Mouse (Mus musculus): ENCODE results near the gene Dnph1. TPM values are rescaled to one million over a fixed set of nuclear protein-coding genes. Genes with fewer than 3 reads are reported as not detected.
"Not testable (repeated sequence)": the region's sequence is repeated elsewhere in the genome, so short reads cannot be mapped to it uniquely, and the experiment has no call there.

Gene Dnph1
- polyA plus RNA-seq, 1 experiment from 2014 or later, result 98.4 TPM

DNA sequence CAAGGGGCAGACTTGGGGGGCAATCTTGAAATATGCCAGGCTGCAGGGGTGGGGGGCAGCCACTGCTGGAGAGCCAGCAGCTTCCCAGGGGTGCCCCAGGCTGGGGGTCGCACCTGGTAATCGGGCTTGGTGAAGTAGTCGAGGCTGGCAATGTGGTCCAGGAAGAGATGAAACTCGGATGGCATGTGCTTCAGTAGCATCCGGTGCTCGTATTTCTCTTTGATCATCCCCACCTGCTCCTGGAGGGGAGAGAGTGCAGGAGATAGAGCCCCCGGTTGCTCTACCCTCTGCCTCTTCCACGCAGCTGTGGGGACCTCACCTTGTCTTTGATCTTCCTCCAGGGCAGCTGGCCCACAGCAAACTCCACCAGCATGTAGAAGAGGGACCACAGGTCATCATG is 19.9 kb upstream of the Dnph1 start:
- H3K27me3 ChIP-seq (ENCODE audit: low read depth, poor library complexity, severe bottlenecking), result no peaks in the 10 kb centered on the region
- no peak overlapping the region for H3K27ac ChIP-seq (replicated peaks)
- H3K4me1 ChIP-seq, result peaks cover 11% of the 10 kb centered on the region
- no peak for DNase-seq (ENCODE audit: low spot score)
- WGBS, result 87% methylated on average over 8 of the region's 8 CpGs
- H3K4me3 ChIP-seq, result no peak overlapping the region
- H3K36me3 ChIP-seq, result peaks cover 74% of the 10 kb centered on the region
- H3K9me3 ChIP-seq (replicated peaks), result no peaks in the 10 kb centered on the region

DNA sequence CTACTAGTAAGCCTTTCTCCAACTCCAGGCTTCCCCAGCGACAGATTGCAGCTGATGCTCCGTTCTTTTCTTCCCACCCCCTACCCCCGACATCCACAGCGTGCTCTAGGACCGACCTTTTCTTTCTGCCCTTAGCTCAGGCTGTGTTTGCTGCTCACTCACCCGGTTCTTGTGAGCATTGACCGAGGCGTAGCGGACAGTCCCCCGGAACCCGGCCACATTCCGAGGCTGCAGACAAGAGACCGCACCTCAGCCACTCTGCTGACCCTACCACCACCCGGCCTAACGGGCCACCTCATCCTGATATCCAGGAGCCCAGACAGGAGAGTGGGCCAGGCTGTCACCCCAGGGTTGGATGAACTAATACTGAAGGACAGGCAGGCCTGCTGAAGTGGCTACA is 19.2 kb upstream of the Dnph1 start:
- no peak overlapping the region for H3K27ac ChIP-seq (replicated peaks)
- H3K27me3 ChIP-seq (ENCODE audit: low read depth, poor library complexity, severe bottlenecking), result no peaks in the 10 kb centered on the region
- H3K4me1 ChIP-seq, result peaks cover 11% of the 10 kb centered on the region
- H3K36me3 ChIP-seq, result peaks cover 70% of the 10 kb centered on the region
- 83% methylated on average over 15 of the region's 15 CpGs for WGBS
- no peaks in the 10 kb centered on the region for H3K9me3 ChIP-seq (replicated peaks)
- DNase-seq (ENCODE audit: low spot score), result no peak
- H3K4me3 ChIP-seq, result no peak overlapping the region

DNA sequence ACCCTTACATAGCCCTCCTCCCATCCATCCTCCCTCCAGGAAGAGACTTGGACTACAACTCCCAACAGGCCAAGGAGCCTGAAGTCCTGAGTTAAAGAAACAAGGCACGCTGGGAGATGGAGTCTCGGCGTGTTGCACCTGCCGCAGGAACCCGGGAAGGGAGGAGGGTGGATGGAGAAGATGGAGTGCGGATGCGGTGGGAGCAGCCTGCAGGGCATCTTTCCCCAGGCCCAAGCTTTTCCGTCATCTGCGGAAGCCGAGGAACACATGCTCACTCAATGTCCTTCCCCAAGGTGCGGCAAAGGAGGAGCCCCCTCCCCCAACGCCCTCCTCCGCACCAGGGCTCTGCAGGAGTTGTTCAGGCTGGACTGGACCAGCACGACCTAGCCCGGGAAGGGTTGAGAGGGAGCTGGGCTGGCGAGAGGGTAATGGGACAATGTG is 12.9 kb upstream of the Dnph1 start:
- peaks cover 17% of the 10 kb centered on the region for H3K36me3 ChIP-seq
- peak; percentile 63 for DNase-seq (ENCODE audit: low spot score)
- under 1% methylated on average over 16 of the region's 16 CpGs for WGBS
- H3K27ac ChIP-seq (replicated peaks), result peak overlapping the region; percentile 78
- H3K27me3 ChIP-seq (ENCODE audit: low read depth, poor library complexity, severe bottlenecking), result peaks cover 58% of the 10 kb centered on the region
- H3K4me3 ChIP-seq, result peak overlapping the region; percentile 60
- H3K9me3 ChIP-seq (replicated peaks), result no peaks in the 10 kb centered on the region
- H3K4me1 ChIP-seq, result peaks cover 41% of the 10 kb centered on the region

DNA sequence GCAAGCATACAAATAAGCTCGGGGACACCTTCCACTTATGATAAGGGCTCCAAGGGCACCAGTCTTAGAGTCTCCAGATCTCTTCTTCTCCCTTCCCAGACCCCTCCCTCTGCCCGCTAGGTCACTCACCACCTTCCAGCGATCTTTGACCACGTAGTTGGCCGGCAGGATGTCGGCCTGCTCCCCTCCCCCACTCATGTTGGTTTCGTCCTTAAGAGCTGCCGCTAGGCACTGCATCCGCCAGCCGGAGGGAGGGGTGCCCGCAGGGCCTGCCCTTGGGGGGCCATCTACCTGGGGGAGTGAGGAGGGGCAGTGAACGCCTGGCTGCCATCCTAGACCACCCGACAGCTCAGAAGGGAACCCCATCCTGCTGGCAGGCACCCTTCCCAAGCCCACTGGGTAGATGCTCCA is 12.5 kb upstream of the Dnph1 start:
- no peaks in the 10 kb centered on the region for H3K9me3 ChIP-seq (replicated peaks)
- H3K36me3 ChIP-seq, result peaks cover 13% of the 10 kb centered on the region
- H3K4me1 ChIP-seq, result peaks cover 41% of the 10 kb centered on the region
- DNase-seq (ENCODE audit: low spot score), result peak; percentile 32
- WGBS, result 5% methylated on average over 13 of the region's 13 CpGs
- peaks cover 63% of the 10 kb centered on the region for H3K27me3 ChIP-seq (ENCODE audit: low read depth, poor library complexity, severe bottlenecking)
- peak overlapping the region; percentile 60 for H3K4me3 ChIP-seq
- peak overlapping the region; percentile 78 for H3K27ac ChIP-seq (replicated peaks)

DNA sequence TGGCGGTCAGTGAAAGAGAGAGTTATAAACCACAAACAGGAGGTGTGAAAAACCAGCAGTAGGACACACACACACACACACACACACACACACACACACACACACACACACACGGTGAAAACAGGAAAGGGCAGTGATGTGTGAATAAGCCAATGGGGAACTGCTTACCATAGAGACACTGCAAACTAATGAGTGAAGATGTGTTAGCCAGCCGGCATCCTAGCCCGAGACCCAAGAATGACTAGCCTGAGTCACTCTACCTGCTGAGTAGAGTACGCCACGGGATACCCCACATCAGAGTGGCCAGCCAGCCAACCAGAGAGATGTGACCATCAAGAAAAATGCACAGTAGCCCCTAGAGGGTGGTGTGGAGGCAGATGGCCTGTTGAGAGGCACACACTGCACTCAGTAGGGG is 12.0 kb upstream of the Dnph1 start:
- peaks cover 67% of the 10 kb centered on the region for H3K27me3 ChIP-seq (ENCODE audit: low read depth, poor library complexity, severe bottlenecking)
- no peaks in the 10 kb centered on the region for H3K9me3 ChIP-seq (replicated peaks)
- peaks cover 41% of the 10 kb centered on the region for H3K4me1 ChIP-seq
- peaks cover 10% of the 10 kb centered on the region for H3K36me3 ChIP-seq
- 13% methylated on average over 6 of the region's 6 CpGs for WGBS
- peak overlapping the region; percentile 60 for H3K4me3 ChIP-seq
- peak overlapping the region; percentile 78 for H3K27ac ChIP-seq (replicated peaks)
- DNase-seq (ENCODE audit: low spot score), result peak; percentile 27

DNA sequence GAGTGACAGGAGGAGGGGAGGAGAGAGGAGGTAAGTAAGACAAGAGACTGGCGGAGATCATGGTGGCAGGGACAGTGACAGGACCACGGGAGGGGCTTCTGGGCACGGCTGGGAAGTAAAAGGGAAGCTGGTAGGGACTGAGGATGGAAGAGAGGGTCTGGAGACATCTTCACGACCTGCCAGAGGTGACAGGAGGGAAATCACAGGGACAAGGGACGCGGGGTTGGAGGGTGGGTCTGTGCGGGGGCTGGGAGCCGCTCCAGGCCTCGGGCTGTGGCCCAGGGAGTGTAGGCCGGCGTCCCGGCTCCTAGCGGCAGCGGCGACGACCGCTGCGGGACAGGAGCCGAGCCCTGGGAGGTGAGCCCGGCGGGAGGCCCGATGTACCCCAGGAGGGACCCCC is 9.5 kb upstream of the Dnph1 start:
- DNase-seq (ENCODE audit: low spot score), result peak; percentile 35
- Histone ChIP-seq H3K27ac (replicated peaks) (peak overlapping the region; percentile 83), H3K4me1 (peaks cover 41% of the 10 kb centered on the region), H3K36me3 (no peaks in the 10 kb centered on the region), H3K27me3 (ENCODE audit: low read depth, poor library complexity, severe bottlenecking) (peaks cover 74% of the 10 kb centered on the region), H3K4me3 (peak overlapping the region; percentile 83), H3K9me3 (replicated peaks) (no peaks in the 10 kb centered on the region)
- 2% methylated on average over 20 of the region's 22 CpGs for WGBS

DNA sequence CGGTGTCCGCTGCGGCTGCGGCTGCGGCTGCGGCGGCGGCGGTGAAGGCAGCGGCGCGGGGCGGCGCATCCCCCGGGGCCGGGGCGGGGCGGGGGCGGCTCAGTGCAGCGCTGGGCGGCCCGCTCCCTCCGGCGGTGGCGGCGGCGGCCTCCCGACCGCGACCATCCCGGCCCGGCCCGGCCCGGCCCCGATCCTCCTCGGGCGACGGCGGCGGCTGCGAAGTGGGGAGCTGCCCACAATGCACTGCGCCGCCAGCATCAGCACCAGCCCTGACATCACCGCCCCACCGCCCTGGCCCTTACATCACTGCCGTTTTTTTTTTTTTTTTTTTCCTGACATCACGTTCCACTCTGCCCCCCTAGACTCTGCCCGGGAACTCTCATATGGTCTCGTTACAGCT is 9.1 kb upstream of the Dnph1 start, which contains the start of gene Ttbk1:
Ttbk1 (minus strand) TSS at position 245 of the 400 bp plus-strand sequence.
- WGBS, result 6% methylated on average over 38 of the region's 49 CpGs
- peak; percentile 48 for DNase-seq (ENCODE audit: low spot score)
- Histone ChIP-seq H3K4me3 (peak within 1 kb of the TSS; percentile 83), H3K9me3 (replicated peaks) (no peaks in the 10 kb centered on the region), H3K27ac (replicated peaks) (peak within 1 kb of the TSS; percentile 83), H3K27me3 (ENCODE audit: low read depth, poor library complexity, severe bottlenecking) (peaks cover 75% of the 10 kb centered on the region), H3K4me1 (peaks cover 41% of the 10 kb centered on the region), H3K36me3 (no peaks in the 10 kb centered on the region)

DNA sequence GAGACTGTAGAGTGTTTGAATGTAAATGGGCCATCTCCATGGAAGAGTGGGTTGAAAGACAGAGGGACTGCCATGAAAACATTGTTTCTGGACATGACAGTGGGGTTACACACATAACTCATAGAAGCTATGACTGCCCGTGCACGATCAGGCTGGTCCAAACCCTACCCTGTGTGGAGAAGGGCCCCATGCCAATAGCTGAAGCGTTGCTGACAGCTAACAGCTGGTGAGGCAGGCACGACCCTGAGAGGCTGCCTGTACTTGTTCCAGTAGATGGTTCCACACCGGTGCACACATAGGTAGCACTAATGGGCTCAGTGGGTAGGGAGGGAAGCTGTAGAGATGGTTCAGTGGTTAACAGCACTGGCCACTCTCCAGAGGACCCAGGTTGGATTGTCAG is 1.0 kb upstream of the Dnph1 start:
- 85% methylated on average over 5 of the region's 5 CpGs for WGBS

DNA sequence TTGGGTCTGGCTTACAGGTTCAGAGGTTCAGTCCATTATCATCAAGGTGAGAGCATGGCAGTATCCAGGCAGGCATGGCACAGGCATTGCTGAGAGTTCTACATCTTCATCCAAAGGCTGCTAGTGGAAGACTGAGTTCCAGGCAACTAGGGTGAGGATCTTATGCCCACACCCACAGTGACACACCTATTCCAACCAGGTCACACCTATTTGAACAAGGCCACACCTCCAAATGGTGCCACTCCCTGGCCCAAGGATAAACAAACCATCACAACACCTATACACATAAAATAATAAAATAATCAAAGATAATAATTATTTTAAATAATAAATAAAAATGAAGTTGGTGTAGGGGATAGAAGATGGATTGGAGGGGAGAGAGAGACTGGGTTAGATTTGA is 430 bp upstream of the Dnph1 start:
- Histone ChIP-seq H3K27me3 (ENCODE audit: low read depth, poor library complexity, severe bottlenecking) (peaks cover 26% of the 10 kb centered on the region), H3K4me3 (peak overlapping the region; percentile 80; the same call in 1 of the 2 replicates), H3K36me3 (peaks cover 32% of the 10 kb centered on the region), H3K4me1 (peaks cover 23% of the 10 kb centered on the region)
- not testable (repeated sequence) for H3K27ac ChIP-seq (replicated peaks); DNase-seq (ENCODE audit: low spot score); H3K9me3 ChIP-seq (replicated peaks)

More for the DNA sequence above, 1.0 kb upstream of the Dnph1 start:
- Histone ChIP-seq H3K27ac (replicated peaks) (no peak overlapping the region), H3K9me3 (replicated peaks) (no peaks in the 10 kb centered on the region), H3K36me3 (peaks cover 26% of the 10 kb centered on the region), H3K27me3 (ENCODE audit: low read depth, poor library complexity, severe bottlenecking) (peaks cover 26% of the 10 kb centered on the region), H3K4me1 (peaks cover 23% of the 10 kb centered on the region), H3K4me3 (no peak overlapping the region)
- DNase-seq (ENCODE audit: low spot score), result no peak

DNA sequence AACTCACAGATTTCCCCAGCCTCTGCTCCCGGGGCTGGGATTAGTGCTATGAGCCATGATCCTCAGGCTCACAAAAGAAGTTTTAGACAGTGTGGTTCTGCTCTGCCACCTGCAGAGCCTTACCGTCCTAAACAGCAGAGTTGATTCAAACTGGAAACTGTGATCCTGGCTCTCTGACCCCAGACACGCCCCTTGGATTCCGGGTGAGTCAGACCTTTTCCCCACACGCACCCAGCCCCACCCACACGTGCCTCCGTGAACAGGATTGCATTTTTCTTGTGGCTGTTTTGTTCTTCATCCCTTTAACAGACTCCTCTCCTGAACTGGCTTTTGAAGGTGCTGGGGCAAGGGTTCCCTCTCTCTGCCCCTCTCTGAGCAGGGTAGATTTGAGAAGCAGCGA is 1.4 kb downstream of the Dnph1 start:
- Histone ChIP-seq H3K36me3 (peaks cover 46% of the 10 kb centered on the region), H3K27ac (replicated peaks) (no peak overlapping the region), H3K4me3 (peak overlapping the region; percentile 80; the same call in 1 of the 2 replicates), H3K27me3 (ENCODE audit: low read depth, poor library complexity, severe bottlenecking) (peaks cover 21% of the 10 kb centered on the region), H3K4me1 (peaks cover 23% of the 10 kb centered on the region), H3K9me3 (replicated peaks) (no peaks in the 10 kb centered on the region)
- no peak for DNase-seq (ENCODE audit: low spot score)
- WGBS, result 70% methylated on average over 8 of the region's 8 CpGs

DNA sequence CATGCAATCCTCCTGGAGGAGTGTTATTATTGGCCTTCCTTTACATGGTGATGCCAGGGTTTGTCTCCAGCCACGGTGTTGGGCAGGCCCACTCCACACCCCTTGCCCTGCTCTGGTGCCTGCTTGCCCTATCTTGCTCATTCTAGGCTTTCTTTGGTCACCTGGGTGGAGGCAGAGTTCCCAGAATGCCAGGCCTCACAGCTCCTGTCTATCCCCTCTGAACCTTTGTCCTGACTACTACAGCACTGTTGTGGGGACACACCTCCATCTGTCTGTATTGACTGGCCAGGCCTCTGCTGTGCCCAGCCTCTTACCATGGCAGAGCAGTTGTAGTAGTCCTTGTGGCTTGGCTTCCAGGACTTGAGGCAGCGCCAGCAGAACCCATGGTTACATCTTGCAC is 6.3 kb downstream of the Dnph1 start:
- H3K36me3 ChIP-seq, result peaks cover 49% of the 10 kb centered on the region
- H3K4me3 ChIP-seq, result no peak overlapping the region
- no peak overlapping the region for H3K27ac ChIP-seq (replicated peaks)
- 80% methylated on average over 2 of the region's 2 CpGs for WGBS
- no peaks in the 10 kb centered on the region for H3K27me3 ChIP-seq (ENCODE audit: low read depth, poor library complexity, severe bottlenecking)
- peaks cover 9% of the 10 kb centered on the region for H3K4me1 ChIP-seq
- H3K9me3 ChIP-seq (replicated peaks), result no peaks in the 10 kb centered on the region
- DNase-seq (ENCODE audit: low spot score), result no peak

DNA sequence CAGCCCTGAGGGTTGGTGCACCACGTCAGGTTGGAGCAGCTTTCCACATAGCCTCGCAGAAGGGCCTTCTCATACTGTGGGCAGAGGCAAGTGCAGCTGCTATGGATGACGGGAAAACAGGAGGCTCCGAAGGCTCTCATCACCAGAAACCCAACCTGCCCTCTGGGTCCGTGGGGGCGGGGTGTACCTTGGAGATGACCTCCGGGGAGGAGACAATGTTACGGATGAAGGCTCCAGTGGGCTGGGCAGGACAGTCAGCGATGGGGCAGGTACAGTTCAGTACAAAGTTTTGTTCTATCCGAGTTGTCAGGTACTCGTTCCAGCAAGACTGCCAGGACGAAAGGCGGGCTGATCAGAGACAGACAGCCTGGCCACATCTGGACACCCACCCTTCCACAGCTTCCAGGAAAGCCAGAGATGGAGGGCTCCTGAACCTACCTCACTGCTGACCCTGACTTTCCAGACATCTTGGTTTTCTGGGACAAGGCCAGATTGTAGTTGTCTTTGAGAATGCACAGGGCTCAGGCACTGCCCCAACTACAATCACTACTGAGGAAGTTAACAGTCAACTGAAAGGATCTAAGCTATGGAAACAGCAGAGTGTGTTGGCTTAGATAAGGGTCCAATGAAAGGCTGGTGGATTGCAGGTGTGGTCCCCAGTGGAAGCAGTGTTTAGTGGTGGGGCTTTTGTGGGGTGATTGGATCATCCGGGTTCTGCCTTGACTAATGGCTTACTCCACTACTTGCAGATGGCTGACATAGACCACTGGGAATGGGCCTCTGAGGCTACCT is 7.5 kb downstream of the Dnph1 start:
- Histone ChIP-seq H3K4me1 (no peaks in the 10 kb centered on the region), H3K27ac (replicated peaks) (no peak overlapping the region; the same call in 1 of the 2 replicates), H3K27me3 (ENCODE audit: low read depth, poor library complexity, severe bottlenecking) (no peaks in the 10 kb centered on the region), H3K36me3 (peaks cover 37% of the 10 kb centered on the region), H3K9me3 (replicated peaks) (no peaks in the 10 kb centered on the region), H3K4me3 (no peak overlapping the region)
- no peak for DNase-seq (ENCODE audit: low spot score)
- 83% methylated on average over 14 of the region's 14 CpGs for WGBS

DNA sequence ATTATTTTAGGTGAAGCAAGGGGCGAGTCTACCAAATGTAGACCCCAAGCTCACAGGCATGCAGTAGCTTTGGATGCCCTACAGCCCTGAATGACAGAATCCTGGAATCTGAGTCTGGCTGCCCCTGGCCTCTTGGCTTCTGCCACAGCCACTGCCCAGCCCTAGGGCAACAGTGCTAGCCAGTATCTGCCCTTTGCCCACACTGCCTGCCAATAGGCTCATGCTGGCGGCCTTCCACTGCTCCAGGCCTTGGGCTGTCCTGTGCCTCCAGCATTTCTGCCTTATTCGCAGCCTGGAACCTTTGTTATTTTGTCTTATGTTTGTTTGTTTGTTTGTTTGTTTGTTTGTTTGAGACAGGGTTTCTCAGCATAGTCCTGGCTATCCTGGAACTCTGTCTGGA is 9.1 kb downstream of the Dnph1 start:
- H3K27ac ChIP-seq (replicated peaks), result no peak overlapping the region
- no peaks in the 10 kb centered on the region for H3K9me3 ChIP-seq (replicated peaks)
- no peaks in the 10 kb centered on the region for H3K27me3 ChIP-seq (ENCODE audit: low read depth, poor library complexity, severe bottlenecking)
- peaks cover 21% of the 10 kb centered on the region for H3K36me3 ChIP-seq
- no peak for DNase-seq (ENCODE audit: low spot score)
- 90% methylated on average over 3 of the region's 3 CpGs for WGBS
- no peaks in the 10 kb centered on the region for H3K4me1 ChIP-seq
- H3K4me3 ChIP-seq, result no peak overlapping the region

Measured in midbrain, embryonic 10.5 days (tissue).